Mouse (Mus musculus) bone marrow macrophage, adult 2 months (primary cell): ENCODE data around the gene Gopc. TPM values are rescaled to one million over a fixed set of nuclear protein-coding genes. Genes with fewer than 3 reads are reported as not detected.
A peak's percentile ranks its signal among the peaks of the same experiment; 100 is the strongest.

Experiments used
- H3K27ac ChIP-seq: 2 replicates; pipeline ENCODE4 v1.5.1; 2012; ENCODE audit warnings: low read depth, low read length; ENCODE audit not compliant: insufficient read depth
- H3K4me1 ChIP-seq: 2 replicates; pipeline ENCODE4 v1.6.1; 2012; ENCODE audit warnings: low read length; ENCODE audit not compliant: control insufficient read depth, insufficient read depth
- H3K4me3 ChIP-seq: 2 replicates; pipeline ENCODE4 v1.5.1; 2012; ENCODE audit warnings: mild to moderate bottlenecking, low read length, moderate library complexity; ENCODE audit not compliant: insufficient read depth
- CTCF ChIP-seq: IDR thresholded peaks from 2 replicates; pipeline ENCODE4 v1.5.1; 2012; ENCODE audit warnings: low read depth, mild to moderate bottlenecking, low read length, moderate library complexity
- POLR2A ChIP-seq: IDR thresholded peaks from 2 replicates; pipeline ENCODE4 v1.6.1; 2012; ENCODE audit warnings: mild to moderate bottlenecking, low read depth, low read length, borderline replicate concordance
- polyA plus RNA-seq: library from polyadenylated mRNA; stranded (reverse); fragments of >200 nt; gene quantifications from 2 replicates; pipeline ENCODE4 v1.2.4, GENCODE M21; 2012; ENCODE audit not compliant: missing spikeins, insufficient read depth, insufficient read length

Gopc gene
- polyA plus RNA-seq, 1 experiment: 19.6 TPM

- Histone ChIP-seq H3K27ac (peak overlapping the region; percentile 55), H3K4me1 (peaks cover 23% of the 10 kb centered on the region), H3K4me3 (peak overlapping the region; percentile 80)
- TF ChIP-seq POLR2A (no peak), CTCF (no peak)
These were observed 36.3 kb upstream of the Gopc start for GRCm38 (mm10) chr10:52417998-52418860.

- Histone ChIP-seq H3K27ac (peak within 1 kb of the TSS; percentile 55), H3K4me3 (peak within 1 kb of the TSS; percentile 80), H3K4me1 (peaks cover 21% of the 10 kb centered on the region)
- TF ChIP-seq CTCF (peak; percentile 32; the same call in 1 of the 2 replicates), POLR2A (peak; percentile 5; the same call in 1 of the 2 replicates)
These were observed 35.5 kb upstream of the Gopc start, which contains the start of gene Nus1 for GRCm38 (mm10) chr10:52417299-52417997. Gene Nus1 (plus strand): TSS chr10:52417547.

- H3K4me1 ChIP-seq: peaks cover 12% of the 10 kb centered on the region
- no peak overlapping the region for H3K27ac ChIP-seq
- TF ChIP-seq CTCF (no peak), POLR2A (no peak)
- H3K4me3 ChIP-seq: no peak overlapping the region
These were observed 34.5 kb upstream of the Gopc start for GRCm38 (mm10) chr10:52416458-52416857.

- H3K4me1 ChIP-seq: no peaks in the 10 kb centered on the region
- no peak overlapping the region for H3K27ac ChIP-seq
- no peak for TF ChIP-seq CTCF
- no peak for TF ChIP-seq POLR2A
- no peak overlapping the region for H3K4me3 ChIP-seq
These were observed 33.1 kb upstream of the Gopc start for GRCm38 (mm10) chr10:52415020-52415419.

GRCm38 (mm10) chr10:52407526-52407925 is 25.6 kb upstream of the Gopc start:
- TF ChIP-seq CTCF (no peak), POLR2A (no peak)
- H3K27ac ChIP-seq: no peak overlapping the region
- no peak overlapping the region for H3K4me3 ChIP-seq
- H3K4me1 ChIP-seq: no peaks in the 10 kb centered on the region

- TF ChIP-seq CTCF (no peak), POLR2A (no peak)
- H3K4me3 ChIP-seq: no peak overlapping the region
- no peaks in the 10 kb centered on the region for H3K4me1 ChIP-seq
- H3K27ac ChIP-seq: no peak overlapping the region
These were observed 23.2 kb upstream of the Gopc start for GRCm38 (mm10) chr10:52405160-52405559.

- TF ChIP-seq POLR2A (no peak), CTCF (no peak)
- Histone ChIP-seq H3K4me1 (no peaks in the 10 kb centered on the region), H3K27ac (no peak overlapping the region), H3K4me3 (no peak overlapping the region)
These were observed 17.8 kb upstream of the Gopc start for GRCm38 (mm10) chr10:52399722-52400121.

- Histone ChIP-seq H3K27ac (no peak overlapping the region), H3K4me1 (no peaks in the 10 kb centered on the region), H3K4me3 (no peak overlapping the region)
- TF ChIP-seq CTCF (no peak), POLR2A (no peak)
These were observed 16.8 kb upstream of the Gopc start for GRCm38 (mm10) chr10:52398715-52399114.

GRCm38 (mm10) chr10:52396647-52397046 is 14.7 kb upstream of the Gopc start:
- TF ChIP-seq POLR2A (no peak), CTCF (no peak)
- Histone ChIP-seq H3K4me1 (no peaks in the 10 kb centered on the region), H3K4me3 (no peak overlapping the region), H3K27ac (no peak overlapping the region)

GRCm38 (mm10) chr10:52391208-52391607 is 9.3 kb upstream of the Gopc start:
- H3K4me3 ChIP-seq: no peak overlapping the region
- TF ChIP-seq CTCF: no peak
- TF ChIP-seq POLR2A: no peak
- no peaks in the 10 kb centered on the region for H3K4me1 ChIP-seq
- no peak overlapping the region for H3K27ac ChIP-seq
